Mouse (Mus musculus): ENCODE results near the gene Ephx1. TPM values are rescaled to one million over a fixed set of nuclear protein-coding genes. Genes with fewer than 3 reads are reported as not detected.

Ephx1 gene
- total and polyA plus RNA-seq, 2 experiments from 2014 or later, result 13.3 to 15.2 TPM

DNA sequence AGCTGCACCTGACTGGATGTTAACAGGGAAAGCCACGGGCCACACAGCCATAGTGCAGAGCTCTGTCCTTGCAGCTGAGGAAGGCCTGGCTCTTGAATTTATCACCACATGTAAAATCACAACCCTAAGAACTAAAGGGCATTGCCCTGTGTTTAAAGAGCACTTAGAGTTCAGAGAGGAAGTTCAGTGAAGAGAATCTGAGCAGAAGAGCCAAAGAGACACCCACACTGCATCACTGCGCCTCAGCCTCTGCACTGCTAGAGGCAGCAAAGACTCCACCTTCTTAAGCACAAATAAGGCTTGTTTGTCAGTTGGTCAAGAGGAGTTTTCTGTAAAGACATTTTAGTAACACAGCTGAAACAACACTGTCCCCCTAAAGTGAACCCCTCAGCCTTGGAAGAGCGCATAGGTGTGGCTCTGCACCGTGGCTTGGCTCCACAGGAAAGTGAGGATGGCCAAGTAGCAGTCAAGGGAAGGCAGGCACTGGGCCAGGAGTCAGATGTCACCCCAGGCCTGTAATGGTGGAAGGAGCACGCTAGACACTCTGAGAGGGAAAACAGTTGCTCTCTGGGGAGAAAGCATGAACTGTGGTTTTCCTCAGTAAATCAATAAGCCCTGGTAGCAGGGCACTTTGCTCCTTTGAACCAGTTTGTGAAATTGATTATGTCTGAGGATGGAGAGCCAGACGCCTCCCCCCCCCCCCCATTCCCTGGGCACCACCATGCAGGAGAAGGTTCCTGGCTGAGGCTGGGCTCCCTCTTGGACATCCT, 5.8 kb downstream of the Ephx1 start:
- no peak for DNase-seq (ENCODE audit: low spot score)

DNA sequence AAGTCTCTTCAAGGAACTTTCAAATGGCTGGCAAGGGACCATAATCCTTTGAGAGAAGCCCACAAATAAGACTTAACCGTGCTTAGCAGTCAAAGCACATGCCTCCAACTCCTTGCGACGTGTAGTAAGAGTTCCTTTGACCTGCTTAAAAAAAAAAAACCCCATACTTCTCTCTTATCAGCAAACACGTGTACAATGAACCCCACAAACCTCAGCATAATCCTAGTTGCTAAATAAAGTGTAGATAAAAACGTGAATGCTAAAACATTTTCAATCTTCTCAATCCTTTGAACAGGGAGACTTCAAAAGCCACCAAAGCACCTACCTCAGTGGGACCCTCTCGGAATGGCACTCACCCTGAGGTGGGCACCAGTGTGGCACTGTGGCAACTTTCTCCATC, 7.3 kb downstream of the Ephx1 start:
- Histone ChIP-seq H3K4me1 (ENCODE audit: insufficient read depth, low read length) (peaks cover 4% of the 10 kb centered on the region; the same call in 1 of the 2 replicates), H3K9me3 (ENCODE audit: low read length) (no peaks in the 10 kb centered on the region), H3K27me3 (ENCODE audit: insufficient read depth, low read length) (no peaks in the 10 kb centered on the region), H3K9ac (replicated peaks; ENCODE audit: low read length) (no peak overlapping the region), H3K27ac (no peak overlapping the region), H3K4me2 (ENCODE audit: low read depth, low read length) (no peak overlapping the region), H3K36me3 (ENCODE audit: insufficient read depth, low read length) (no peaks in the 10 kb centered on the region), H3K4me3 (ENCODE audit: low read length) (no peak overlapping the region)
- ATAC-seq (no peak), DNase-seq (ENCODE audit: low spot score) (no peak)
- TF ChIP-seq CTCF (IDR thresholded peaks at IDR 0.05; ENCODE audit: low read depth), result no peak
- WGBS, result 75% methylated on average over 6 of the region's 6 CpGs

More for the DNA sequence above, 5.8 kb downstream of the Ephx1 start:
- H3K27ac ChIP-seq, result peak overlapping the region; percentile 71; the same call in 1 of the 2 replicates
- no peaks in the 10 kb centered on the region for H3K27me3 ChIP-seq (ENCODE audit: insufficient read depth, low read length)
- no peak overlapping the region for H3K4me2 ChIP-seq (ENCODE audit: low read depth, low read length)
- H3K4me3 ChIP-seq (ENCODE audit: low read length), result no peak overlapping the region
- peaks cover 4% of the 10 kb centered on the region; the same call in 1 of the 2 replicates for H3K4me1 ChIP-seq (ENCODE audit: insufficient read depth, low read length)
- no peaks in the 10 kb centered on the region for H3K36me3 ChIP-seq (ENCODE audit: insufficient read depth, low read length)
- TF ChIP-seq CTCF (IDR thresholded peaks at IDR 0.05; ENCODE audit: low read depth), result no peak
- no peak for ATAC-seq
- WGBS, result 55% methylated on average over 6 of the region's 6 CpGs
- H3K9me3 ChIP-seq (ENCODE audit: low read length), result no peaks in the 10 kb centered on the region
- no peak overlapping the region for H3K9ac ChIP-seq (replicated peaks; ENCODE audit: low read length)

DNA sequence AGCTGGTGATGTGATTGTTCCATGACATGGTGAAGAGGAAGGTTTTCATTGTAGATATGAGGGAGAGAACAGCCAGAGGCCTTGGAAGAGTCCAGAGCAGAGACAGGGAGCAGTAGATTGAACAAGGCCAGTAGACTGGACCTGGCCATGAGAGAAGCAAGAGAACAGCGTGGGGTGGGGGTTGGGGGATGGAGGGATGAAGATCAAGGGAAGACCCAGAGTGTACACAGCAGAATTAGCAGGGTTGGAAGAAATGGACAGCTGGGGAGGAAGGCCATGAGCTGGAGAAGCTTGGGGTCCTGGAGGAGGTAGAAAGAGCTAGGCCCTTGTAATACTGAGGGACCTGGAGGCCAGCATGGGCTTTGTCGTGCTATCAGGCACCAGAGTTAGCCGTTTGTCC, 8.3 kb downstream of the Ephx1 start:
- no peak overlapping the region for H3K9ac ChIP-seq (replicated peaks; ENCODE audit: low read length)
- no peaks in the 10 kb centered on the region for H3K9me3 ChIP-seq (ENCODE audit: low read length)
- DNase-seq (ENCODE audit: low spot score) (no peak), ATAC-seq (no peak)
- no peak overlapping the region for H3K27ac ChIP-seq
- 87% methylated on average over 3 of the region's 3 CpGs for WGBS
- no peaks in the 10 kb centered on the region for H3K27me3 ChIP-seq (ENCODE audit: insufficient read depth, low read length)
- no peak overlapping the region for H3K4me2 ChIP-seq (ENCODE audit: low read depth, low read length)
- peaks cover 4% of the 10 kb centered on the region; the same call in 1 of the 2 replicates for H3K4me1 ChIP-seq (ENCODE audit: insufficient read depth, low read length)
- TF ChIP-seq CTCF (IDR thresholded peaks at IDR 0.05; ENCODE audit: low read depth), result no peak
- no peak overlapping the region for H3K4me3 ChIP-seq (ENCODE audit: low read length)
- H3K36me3 ChIP-seq (ENCODE audit: insufficient read depth, low read length), result no peaks in the 10 kb centered on the region

DNA sequence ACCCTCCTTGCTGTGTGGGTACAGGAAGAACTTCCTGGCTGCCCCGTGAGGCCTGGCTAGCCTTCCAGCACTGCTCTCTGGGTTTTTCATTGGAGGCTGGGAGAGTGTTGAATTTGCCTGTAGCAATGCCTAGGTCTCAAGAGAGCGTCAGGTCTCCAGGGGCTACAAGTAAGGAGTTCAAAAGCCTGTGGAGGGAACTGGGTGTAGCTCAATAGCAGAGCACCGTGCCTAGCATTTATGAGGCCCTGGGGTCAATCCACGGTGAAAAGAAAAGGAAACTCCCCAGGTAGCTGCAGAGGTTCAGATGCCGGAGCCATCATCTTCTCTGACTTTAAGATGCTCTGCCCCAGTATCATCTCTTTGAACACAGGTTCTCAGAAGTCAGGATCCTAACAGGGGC, 9.1 kb downstream of the Ephx1 start:
- no peak for ATAC-seq
- H3K36me3 ChIP-seq (ENCODE audit: insufficient read depth, low read length), result no peaks in the 10 kb centered on the region
- DNase-seq (ENCODE audit: low spot score), result no peak
- no peak overlapping the region for H3K4me3 ChIP-seq (ENCODE audit: low read length)
- no peaks in the 10 kb centered on the region for H3K27me3 ChIP-seq (ENCODE audit: insufficient read depth, low read length)
- no peak overlapping the region for H3K4me2 ChIP-seq (ENCODE audit: low read depth, low read length)
- H3K27ac ChIP-seq, result no peak overlapping the region
- H3K9me3 ChIP-seq (ENCODE audit: low read length), result no peaks in the 10 kb centered on the region
- peaks cover 4% of the 10 kb centered on the region; the same call in 1 of the 2 replicates for H3K4me1 ChIP-seq (ENCODE audit: insufficient read depth, low read length)
- TF ChIP-seq CTCF (IDR thresholded peaks at IDR 0.05; ENCODE audit: low read depth), result no peak
- WGBS, result 48% methylated on average over 5 of the region's 5 CpGs
- H3K9ac ChIP-seq (replicated peaks; ENCODE audit: low read length), result no peak overlapping the region

DNA sequence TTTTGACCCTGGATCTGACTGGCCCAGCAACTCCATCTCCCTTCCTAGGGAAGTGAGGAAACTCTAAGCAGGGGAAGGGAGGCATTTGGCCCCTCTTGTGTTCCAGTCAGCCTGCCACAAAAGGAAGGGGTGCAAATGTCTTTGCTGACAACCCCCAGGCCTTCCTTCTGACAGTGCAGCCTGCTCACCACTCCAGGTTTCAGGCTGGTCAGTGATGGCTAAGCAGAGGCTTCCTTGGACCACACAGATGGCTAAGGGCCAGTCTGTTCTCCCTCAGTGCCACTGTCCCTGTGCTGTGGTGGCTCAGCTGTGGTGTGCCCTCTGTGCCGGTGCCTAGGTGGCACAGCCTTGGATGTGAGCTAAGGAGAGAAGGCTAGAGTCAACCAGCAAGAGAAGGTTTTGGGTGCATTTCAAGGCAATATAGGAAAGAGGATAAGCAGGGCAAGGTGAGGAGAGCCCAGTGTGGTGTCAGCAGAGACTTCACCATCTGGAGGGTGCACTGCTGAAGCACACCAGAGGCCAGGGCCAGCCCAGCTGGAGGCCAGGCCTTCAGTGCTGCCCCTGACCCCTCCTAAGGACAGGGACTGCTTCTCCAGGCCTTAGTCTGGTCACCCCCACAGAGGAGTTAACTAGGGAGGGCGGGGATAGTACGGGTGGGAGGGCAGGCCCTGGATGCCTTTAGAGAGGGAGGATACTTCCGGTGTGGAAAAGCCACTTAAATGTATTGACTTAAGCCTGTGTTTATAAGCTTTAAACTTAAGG, 10.4 kb downstream of the Ephx1 start:
- WGBS, result 61% methylated on average over 4 of the region's 4 CpGs
- no peak for TF ChIP-seq CTCF (IDR thresholded peaks at IDR 0.05; ENCODE audit: low read depth)
- H3K4me2 ChIP-seq (ENCODE audit: low read depth, low read length), result no peak overlapping the region
- peaks cover 2% of the 10 kb centered on the region; the same call in 1 of the 2 replicates for H3K4me1 ChIP-seq (ENCODE audit: insufficient read depth, low read length)
- H3K27ac ChIP-seq, result no peak overlapping the region
- no peak for DNase-seq (ENCODE audit: low spot score)
- H3K9me3 ChIP-seq (ENCODE audit: low read length), result no peaks in the 10 kb centered on the region
- H3K9ac ChIP-seq (replicated peaks; ENCODE audit: low read length), result no peak overlapping the region
- H3K36me3 ChIP-seq (ENCODE audit: insufficient read depth, low read length), result no peaks in the 10 kb centered on the region
- ATAC-seq, result no peak
- no peaks in the 10 kb centered on the region for H3K27me3 ChIP-seq (ENCODE audit: insufficient read depth, low read length)
- H3K4me3 ChIP-seq (ENCODE audit: low read length), result no peak overlapping the region

DNA sequence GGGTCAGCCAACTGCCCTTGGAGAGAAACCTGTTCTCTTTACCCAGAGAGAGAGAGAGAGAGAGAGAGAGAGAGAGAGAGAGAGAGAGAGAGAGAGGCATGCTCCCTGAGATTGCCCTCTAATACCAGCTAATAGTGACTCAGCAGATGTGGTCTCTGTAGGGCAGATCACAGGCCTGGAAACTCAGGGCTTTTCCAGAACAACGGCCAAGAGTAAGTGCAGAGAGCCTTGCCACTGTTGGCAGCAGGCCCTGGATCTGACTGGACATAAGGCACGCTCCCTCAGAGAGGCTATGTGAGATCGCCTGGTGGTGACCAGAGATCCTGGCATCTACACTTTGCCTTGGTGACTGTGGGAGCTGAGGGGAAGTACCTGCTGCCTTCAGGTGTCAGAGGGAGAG, 10.9 kb downstream of the Ephx1 start:
- H3K4me1 ChIP-seq (ENCODE audit: insufficient read depth, low read length), result no peaks in the 10 kb centered on the region
- no peaks in the 10 kb centered on the region for H3K9me3 ChIP-seq (ENCODE audit: low read length)
- H3K4me3 ChIP-seq (ENCODE audit: low read length), result no peak overlapping the region
- no peak overlapping the region for H3K4me2 ChIP-seq (ENCODE audit: low read depth, low read length)
- H3K9ac ChIP-seq (replicated peaks; ENCODE audit: low read length), result no peak overlapping the region
- DNase-seq (ENCODE audit: low spot score) (peak; percentile 62), ATAC-seq (peak; percentile 38; the same call in 1 of the 2 replicates)
- TF ChIP-seq CTCF (IDR thresholded peaks at IDR 0.05; ENCODE audit: low read depth), result no peak
- WGBS, result 47% methylated on average over 3 of the region's 3 CpGs
- H3K27me3 ChIP-seq (ENCODE audit: insufficient read depth, low read length), result no peaks in the 10 kb centered on the region
- no peak overlapping the region for H3K27ac ChIP-seq
- no peaks in the 10 kb centered on the region for H3K36me3 ChIP-seq (ENCODE audit: insufficient read depth, low read length)

Measured in hindbrain, postnatal 0 days (tissue).